Mouse (Mus musculus) liver, embryonic 13.5 days (tissue): ENCODE results near the gene Farp2. TPM values are rescaled to one million over a fixed set of nuclear protein-coding genes. Genes with fewer than 3 reads are reported as not detected.
"Not testable (repeated sequence)": the region's sequence is repeated elsewhere in the genome, so short reads cannot be mapped to it uniquely, and the experiment has no call there.

Source experiments
- ATAC-seq: fragments of 200-750 bp; cut with Nextera tagmentation; 2 replicates; pipeline ENCODE4 v1.8.0; 2017; ENCODE audit warnings: low read depth, mild to moderate bottlenecking, moderate number of reproducible peaks, moderate library complexity
- DNase-seq: peaks from one replicate; pipeline ENCODE4 v3.0.0; 2022
- H3K27ac ChIP-seq: fragments of 300-500 bp; sonication (generic); 2 replicates; pipeline ENCODE4 v1.5.1; 2015; ENCODE audit warnings: moderate library complexity, mild to moderate bottlenecking, inconsistent platforms
- H3K27me3 ChIP-seq: fragments of 300-500 bp; sonication (generic); 2 replicates; pipeline ENCODE4 v1.6.1; 2015; ENCODE audit warnings: mild to moderate bottlenecking, inconsistent platforms
- H3K36me3 ChIP-seq: fragments of 300-500 bp; sonication (generic); 2 replicates; pipeline ENCODE4 v1.6.1; 2015; ENCODE audit warnings: mild to moderate bottlenecking, inconsistent platforms
- H3K4me1 ChIP-seq: fragments of 300-500 bp; sonication (generic); replicated peaks from 2 replicates; pipeline ENCODE4 v1.6.1; 2015; ENCODE audit warnings: inconsistent platforms
- H3K4me2 ChIP-seq: fragments of 300-500 bp; sonication (generic); 2 replicates; pipeline ENCODE4 v1.6.1; 2015; ENCODE audit warnings: inconsistent platforms, mild to moderate bottlenecking, moderate library complexity
- H3K4me3 ChIP-seq: fragments of 300-500 bp; sonication (generic); replicated peaks from 2 replicates; pipeline ENCODE4 v1.5.1; 2015; ENCODE audit warnings: mild to moderate bottlenecking, inconsistent platforms
- H3K9ac ChIP-seq: fragments of 300-500 bp; sonication (generic); 2 replicates; pipeline ENCODE4 v1.6.1; 2015; ENCODE audit warnings: mild to moderate bottlenecking, inconsistent platforms
- H3K9me3 ChIP-seq: fragments of 300-500 bp; sonication (generic); replicated peaks from 2 replicates; pipeline ENCODE4 v1.6.1; 2016; ENCODE audit warnings: inconsistent platforms
- WGBS: fragments of 180-500 bp; shearing (Covaris S2); methylation state at CpG from one replicate; pipeline ENCODE4 v1.1.7; 2015; ENCODE audit not compliant: insufficient replicate concordance; 5-methylcytosine and 5-hydroxymethylcytosine counted together
- polyA plus RNA-seq: library from polyadenylated mRNA; unstranded; fragments of >200 nt; fragmentation: Nextera tagmentation; extraction: Ambion mirVana; gene quantifications from 2 replicates; pipeline ENCODE4 v1.2.1, GENCODE M21; 2015

Gene Farp2
- polyA plus RNA-seq, 1 experiment from 2014 or later, result 0.77 TPM

DNA sequence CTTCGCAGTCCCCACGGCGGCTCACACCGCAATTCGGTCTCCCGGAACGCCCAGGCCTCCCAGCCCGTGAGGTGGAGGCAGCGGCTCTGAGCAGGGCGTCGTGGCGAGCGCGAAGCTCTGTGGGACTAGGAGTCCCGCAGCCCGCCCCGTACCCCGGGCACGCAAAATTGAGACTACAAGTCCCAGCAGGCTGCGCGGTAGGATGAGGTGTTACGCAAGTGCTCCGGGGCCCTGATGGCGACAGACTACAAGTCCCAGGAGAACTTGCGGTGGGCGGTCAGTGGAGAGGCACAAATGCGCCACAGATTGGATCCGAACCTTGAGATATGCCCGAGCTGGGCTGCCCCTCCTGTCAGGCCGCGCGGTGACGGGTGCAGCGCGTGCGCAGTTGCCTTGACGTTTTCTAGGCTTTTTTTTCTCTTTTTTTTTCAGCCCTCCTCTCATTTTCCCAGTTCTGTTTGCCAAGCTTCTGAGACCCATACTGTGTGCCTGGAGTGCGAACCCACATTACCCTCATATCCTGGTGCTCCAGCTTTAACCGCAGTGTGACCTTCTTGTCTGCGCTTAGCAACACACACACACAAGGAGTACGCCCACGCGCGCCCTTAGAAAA is 123.8 kb downstream of the Farp2 start:
- no peaks in the 10 kb centered on the region for H3K9me3 ChIP-seq
- no peaks in the 10 kb centered on the region for H3K27me3 ChIP-seq
- ATAC-seq (peak; percentile 96), DNase-seq (peak; percentile 98)
- peak overlapping the region; percentile 94 for H3K9ac ChIP-seq
- 1% methylated on average over 44 of the region's 44 CpGs for WGBS
- peaks cover 46% of the 10 kb centered on the region for H3K4me1 ChIP-seq
- H3K27ac ChIP-seq, result peak overlapping the region; percentile 91
- H3K4me3 ChIP-seq, result peak overlapping the region; percentile 97
- H3K4me2 ChIP-seq, result peak overlapping the region; percentile 96
- H3K36me3 ChIP-seq, result 0 out of 2 replicates have a peak, but pooled peaks cover 3% of the 10 kb centered on the region

DNA sequence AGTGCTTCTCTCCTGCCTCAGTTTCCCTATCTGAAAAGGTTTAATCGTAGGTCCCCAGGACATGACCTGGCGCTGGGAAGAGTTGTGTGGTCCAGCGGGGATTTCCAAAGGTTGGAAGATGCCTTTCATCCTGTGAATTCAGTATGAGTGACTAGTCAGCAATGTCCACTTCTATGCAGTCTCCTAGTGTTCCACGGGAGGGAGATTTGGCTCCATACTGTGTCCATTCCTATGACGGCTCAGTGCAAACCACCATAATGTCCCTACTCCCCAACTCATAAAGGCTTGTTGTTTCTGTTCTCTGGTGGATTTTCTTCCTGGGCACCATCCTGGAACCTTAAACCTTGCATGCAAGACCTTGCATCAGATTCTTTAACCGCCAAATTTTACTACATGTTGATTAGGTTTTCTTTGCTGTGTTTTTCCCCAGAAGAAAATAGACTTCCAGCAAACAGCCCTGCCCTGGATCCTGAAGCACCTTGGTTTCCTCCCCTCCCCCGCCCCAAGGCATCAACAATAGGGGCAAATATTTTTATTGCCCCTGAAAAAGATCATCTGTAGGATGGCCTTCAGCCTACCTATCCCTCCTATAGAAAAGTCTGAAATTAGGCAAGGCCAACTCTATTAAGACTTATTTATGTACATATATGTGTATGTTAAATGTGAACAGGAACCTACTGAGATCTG is 124.5 kb downstream of the Farp2 start:
- Histone ChIP-seq H3K27me3 (no peaks in the 10 kb centered on the region), H3K4me3 (peak overlapping the region; percentile 97), H3K27ac (peak overlapping the region; percentile 80), H3K4me2 (peak overlapping the region; percentile 96), H3K9ac (peak overlapping the region; percentile 79), H3K36me3 (0 out of 2 replicates have a peak, but pooled peaks cover 3% of the 10 kb centered on the region), H3K9me3 (no peaks in the 10 kb centered on the region), H3K4me1 (peaks cover 39% of the 10 kb centered on the region)
- no peak for DNase-seq
- 25% methylated on average over 7 of the region's 7 CpGs for WGBS
- no peak for ATAC-seq

DNA sequence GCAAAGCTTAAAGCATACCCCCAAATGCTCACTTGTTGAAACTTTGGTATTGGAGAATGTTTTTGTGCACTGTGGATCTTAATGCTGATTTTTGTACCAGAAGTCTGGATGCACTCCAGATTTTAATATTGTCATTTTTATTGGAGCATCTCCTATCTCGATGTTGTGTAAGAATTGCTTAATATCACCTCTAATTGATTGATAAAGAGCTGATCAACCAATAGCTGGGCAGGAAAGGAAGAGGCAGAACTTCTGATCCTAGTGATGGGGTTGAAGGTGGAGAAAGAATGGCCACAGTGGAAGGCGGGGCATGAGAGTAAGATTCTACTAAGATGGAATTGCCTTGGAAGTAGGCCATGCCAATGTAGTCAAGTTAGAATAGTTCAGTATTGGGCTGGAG is 130.1 kb downstream of the Farp2 start:
- DNase-seq, result no peak
- 63% methylated on average over 2 of the region's 2 CpGs for WGBS
- no peak overlapping the region for H3K4me3 ChIP-seq
- H3K9me3 ChIP-seq, result no peaks in the 10 kb centered on the region
- no peak for ATAC-seq
- no peaks in the 10 kb centered on the region for H3K4me1 ChIP-seq
- no peaks in the 10 kb centered on the region for H3K36me3 ChIP-seq
- no peaks in the 10 kb centered on the region for H3K27me3 ChIP-seq
- no peak overlapping the region for H3K9ac ChIP-seq
- no peak overlapping the region for H3K27ac ChIP-seq
- no peak overlapping the region for H3K4me2 ChIP-seq

DNA sequence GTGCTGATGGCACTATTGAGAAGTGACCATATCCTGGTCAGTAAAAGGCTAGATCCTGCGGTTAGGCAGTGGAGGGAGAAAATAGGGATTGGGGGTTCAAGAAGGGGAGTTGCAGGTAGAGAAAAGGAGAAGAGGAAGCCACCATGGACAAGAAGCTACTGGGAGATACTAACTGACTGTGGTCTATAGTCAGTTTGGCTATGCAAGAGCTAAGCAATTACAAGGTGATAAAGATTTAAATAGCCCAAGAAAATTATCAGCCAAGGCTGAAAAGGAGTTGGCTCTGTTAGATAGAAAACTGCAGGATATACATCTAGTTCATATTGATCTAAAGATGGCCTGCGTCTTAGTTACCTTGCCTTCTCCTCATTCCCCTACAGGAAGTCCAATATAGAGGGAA is 130.8 kb downstream of the Farp2 start:
- DNase-seq (no peak), ATAC-seq (no peak)
- WGBS, result 66% methylated on average over 2 of the region's 2 CpGs
- Histone ChIP-seq H3K4me3 (no peak overlapping the region), H3K27me3 (no peaks in the 10 kb centered on the region), H3K9ac (no peak overlapping the region), H3K36me3 (no peaks in the 10 kb centered on the region), H3K4me1 (no peaks in the 10 kb centered on the region), H3K4me2 (no peak overlapping the region), H3K27ac (no peak overlapping the region), H3K9me3 (no peaks in the 10 kb centered on the region)

DNA sequence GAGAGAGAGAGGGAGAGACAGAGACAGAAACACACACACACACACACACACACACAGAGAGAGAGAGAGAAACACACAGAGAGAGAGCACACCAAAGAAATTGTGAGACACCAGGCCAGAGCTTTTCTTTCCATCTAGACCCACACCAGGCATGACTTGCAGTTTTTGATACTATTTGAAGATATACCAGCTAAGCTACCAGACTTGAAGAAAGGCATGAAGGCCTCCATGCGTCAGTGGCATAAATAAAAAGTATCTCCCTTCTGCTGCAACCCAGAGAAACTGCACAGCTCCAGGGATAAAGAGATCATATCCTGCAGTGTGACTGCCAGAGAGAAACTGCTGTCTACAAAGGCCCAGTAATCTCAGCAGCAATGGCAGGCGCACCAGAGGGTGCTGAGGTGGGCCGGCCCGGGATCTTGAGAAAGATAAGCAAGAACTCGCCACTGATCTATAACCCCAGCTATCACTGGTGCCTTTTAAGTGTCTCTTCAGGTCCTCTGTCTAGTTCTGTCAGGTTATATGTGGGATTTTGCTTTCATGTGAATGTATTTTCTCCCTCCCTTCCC is 137.8 kb downstream of the Farp2 start:
- H3K27me3 ChIP-seq, result no peaks in the 10 kb centered on the region
- WGBS, result 33% methylated on average over 5 of the region's 5 CpGs
- no peak overlapping the region for H3K9ac ChIP-seq

DNA sequence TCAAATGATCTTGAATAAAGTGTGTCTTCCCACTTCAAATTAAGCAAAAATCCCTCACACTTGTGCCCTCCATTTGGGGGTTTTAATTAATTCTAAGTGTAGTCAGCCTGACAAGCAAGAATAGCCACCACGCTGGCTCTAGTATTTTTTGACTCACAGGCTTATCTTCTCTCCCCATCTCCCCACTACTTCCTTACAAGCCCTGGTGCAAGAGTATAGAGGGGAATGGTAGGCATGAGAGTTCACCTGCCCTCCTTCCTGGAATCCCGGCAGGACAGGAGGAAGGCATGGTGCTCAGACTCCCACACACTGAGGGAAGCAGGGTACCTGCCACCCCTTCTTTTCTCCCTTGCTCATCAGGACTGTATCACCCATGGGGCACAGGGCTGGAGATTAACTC is 142.4 kb downstream of the Farp2 start:
- DNase-seq, result no peak
- H3K4me2 ChIP-seq, result no peak overlapping the region
- H3K4me1 ChIP-seq, result peaks cover 6% of the 10 kb centered on the region
- H3K9me3 ChIP-seq, result no peaks in the 10 kb centered on the region
- WGBS, result 15% methylated on average over 2 of the region's 2 CpGs
- no peak overlapping the region for H3K4me3 ChIP-seq
- H3K36me3 ChIP-seq, result no peaks in the 10 kb centered on the region
- no peak overlapping the region for H3K9ac ChIP-seq
- no peak for ATAC-seq
- no peak overlapping the region for H3K27ac ChIP-seq
- H3K27me3 ChIP-seq, result no peaks in the 10 kb centered on the region

More for the DNA sequence above, 137.8 kb downstream of the Farp2 start:
- Histone ChIP-seq H3K9me3 (no peaks in the 10 kb centered on the region), H3K36me3 (no peaks in the 10 kb centered on the region), H3K4me2 (no peak overlapping the region), H3K27ac (no peak overlapping the region), H3K4me3 (no peak overlapping the region), H3K4me1 (peaks cover 7% of the 10 kb centered on the region)
- DNase-seq (no peak), ATAC-seq (no peak)

DNA sequence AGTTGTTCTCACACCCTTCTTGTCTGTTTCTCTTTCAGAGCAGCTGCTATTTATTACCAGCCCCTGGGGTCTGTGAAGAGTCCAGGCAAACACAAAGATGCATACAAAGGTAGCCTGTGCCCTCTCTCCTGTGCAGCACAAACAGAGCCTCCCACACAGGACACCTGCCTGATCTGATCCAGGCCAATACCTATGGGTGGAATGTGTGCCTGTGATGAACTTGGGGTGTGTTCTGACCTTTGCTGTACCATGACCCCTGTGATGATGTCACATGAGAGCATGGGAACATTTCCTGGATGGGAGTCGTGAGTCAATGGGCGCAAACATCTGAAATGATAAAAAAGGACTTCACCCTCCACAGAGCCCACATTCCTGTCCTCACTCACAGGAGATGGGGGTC is 142.9 kb downstream of the Farp2 start:
- Histone ChIP-seq H3K9me3 (no peaks in the 10 kb centered on the region), H3K27ac (no peak overlapping the region), H3K4me2 (no peak overlapping the region), H3K4me1 (peaks cover 2% of the 10 kb centered on the region), H3K36me3 (no peaks in the 10 kb centered on the region), H3K27me3 (no peaks in the 10 kb centered on the region), H3K9ac (no peak overlapping the region), H3K4me3 (no peak overlapping the region)
- DNase-seq, result no peak
- 51% methylated on average over 2 of the region's 2 CpGs for WGBS
- ATAC-seq, result 0 out of 2 replicates have a peak, but pooled peaks have one; percentile 45

DNA sequence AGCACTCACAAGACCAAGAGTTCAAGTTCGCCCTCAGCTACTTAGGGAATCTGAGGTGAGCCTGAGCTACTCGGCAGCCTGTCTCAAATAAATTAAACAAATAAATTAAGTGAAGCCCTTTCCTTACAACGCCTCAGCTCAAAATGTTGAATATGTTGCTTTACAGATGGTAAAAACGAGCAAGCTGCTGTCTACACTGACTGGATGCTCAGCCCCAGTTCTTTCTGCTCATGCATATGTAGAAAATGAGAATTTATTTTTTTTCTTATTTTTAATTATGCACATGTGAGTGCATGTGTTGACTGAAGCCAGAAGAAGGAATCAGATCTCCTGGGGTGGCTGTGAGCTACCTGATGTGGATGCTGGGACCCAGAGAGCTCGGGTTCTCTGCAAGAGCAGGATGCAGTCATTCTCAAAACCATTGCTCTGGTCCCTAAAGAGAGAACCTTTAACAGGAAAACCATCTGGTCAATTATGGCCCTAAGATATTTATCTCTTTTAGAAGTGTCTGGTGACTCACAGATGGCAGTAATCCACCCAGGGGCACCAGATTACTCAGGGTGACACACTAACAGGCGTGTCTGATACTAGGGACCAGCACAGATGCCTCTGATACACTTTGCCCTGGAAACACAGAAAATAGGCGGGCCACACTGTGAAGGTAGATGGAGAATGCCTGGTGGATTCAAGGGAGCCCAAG is 144.6 kb downstream of the Farp2 start:
- DNase-seq (no peak), ATAC-seq (no peak)
- 49% methylated on average over 7 of the region's 7 CpGs for WGBS
- H3K36me3 ChIP-seq, result no peaks in the 10 kb centered on the region
- H3K4me1 ChIP-seq, result no peaks in the 10 kb centered on the region
- H3K27ac ChIP-seq, result no peak overlapping the region
- H3K9me3 ChIP-seq, result no peaks in the 10 kb centered on the region
- no peak overlapping the region for H3K9ac ChIP-seq
- H3K4me3 ChIP-seq, result no peak overlapping the region
- no peak overlapping the region for H3K4me2 ChIP-seq
- no peaks in the 10 kb centered on the region for H3K27me3 ChIP-seq

DNA sequence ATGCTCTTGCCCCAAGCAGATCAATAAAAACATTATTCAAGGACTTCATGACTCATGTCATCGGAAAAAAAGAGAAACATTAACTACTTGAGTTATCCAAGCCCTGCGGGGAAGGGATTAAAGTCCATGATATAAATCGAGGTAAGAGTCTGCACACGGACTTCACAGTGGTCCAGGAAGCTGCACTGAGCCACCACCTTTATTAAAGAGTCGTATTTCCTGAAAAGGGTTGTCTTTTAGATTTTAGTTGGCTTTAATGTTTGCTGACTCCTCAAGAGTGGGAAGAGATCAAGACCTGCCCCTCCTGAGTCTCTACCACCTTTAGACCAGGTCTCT is 145.1 kb downstream of the Farp2 start:
- H3K4me2 ChIP-seq, result no peak overlapping the region
- no peaks in the 10 kb centered on the region for H3K27me3 ChIP-seq
- H3K27ac ChIP-seq, result no peak overlapping the region
- DNase-seq (no peak), ATAC-seq (no peak)
- H3K4me3 ChIP-seq, result no peak overlapping the region
- 62% methylated on average over 5 of the region's 5 CpGs for WGBS
- no peak overlapping the region for H3K9ac ChIP-seq
- H3K4me1 ChIP-seq, result no peaks in the 10 kb centered on the region
- H3K9me3 ChIP-seq, result no peaks in the 10 kb centered on the region
- H3K36me3 ChIP-seq, result no peaks in the 10 kb centered on the region

DNA sequence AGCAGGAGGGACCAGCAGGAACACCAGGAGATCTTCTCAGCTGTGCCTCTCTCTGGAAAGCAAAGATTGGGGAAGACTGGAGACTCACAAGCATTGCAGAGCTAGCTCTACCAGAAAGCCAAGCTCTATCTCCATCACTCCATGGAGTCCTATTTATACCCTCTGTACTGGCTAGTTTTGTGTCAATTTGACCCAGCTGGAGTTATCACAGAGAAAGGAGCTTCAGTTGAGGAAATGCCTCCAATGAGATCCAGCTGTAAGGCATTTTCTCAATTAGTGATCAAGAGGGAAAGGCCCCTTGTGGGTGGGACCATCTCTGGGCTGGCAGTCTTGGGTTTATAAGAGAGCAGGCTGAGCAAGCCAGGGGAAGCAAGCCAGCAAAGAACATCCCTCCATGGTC is 146.7 kb downstream of the Farp2 start, which contains the start of gene Stk25:
Gene Stk25 (minus strand): TSS at position 101 of the 400 bp plus-strand sequence.
- not testable (repeated sequence) for H3K4me1 ChIP-seq, ATAC-seq

DNA sequence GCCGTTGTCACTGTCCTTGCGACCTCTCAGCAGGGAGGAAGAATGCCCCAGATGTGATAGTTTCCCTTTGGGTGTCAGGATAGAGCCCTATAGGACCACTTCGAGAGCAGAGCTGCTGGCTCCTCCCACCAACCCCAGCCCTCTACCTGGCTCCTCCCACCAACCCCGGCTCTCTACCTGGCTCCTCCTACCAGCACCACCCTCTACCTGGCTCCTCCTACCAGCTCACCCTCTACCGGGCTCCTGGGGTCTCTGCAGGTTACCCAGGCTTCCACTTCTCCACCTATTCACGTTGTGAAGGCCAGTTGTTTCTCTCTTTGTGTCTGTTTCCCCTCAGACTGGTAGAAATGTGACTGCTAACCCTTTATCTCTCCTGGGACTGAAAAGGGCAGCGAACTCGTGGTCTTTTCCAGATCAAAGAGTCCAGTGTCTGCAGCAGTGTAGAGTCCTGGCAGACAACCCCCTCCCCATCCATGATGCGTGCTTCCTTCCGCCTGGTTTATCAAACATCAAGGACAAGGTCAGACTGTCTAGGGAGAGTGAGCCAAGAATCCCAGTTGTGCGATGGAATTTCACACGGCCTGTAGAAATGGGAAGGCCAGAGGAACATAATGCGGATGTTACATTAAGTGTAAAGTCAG is 156.0 kb downstream of the Farp2 start:
- Histone ChIP-seq H3K4me1 (peaks cover 32% of the 10 kb centered on the region), H3K4me2 (peak overlapping the region; percentile 70), H3K27ac (no peak overlapping the region), H3K27me3 (no peaks in the 10 kb centered on the region), H3K9ac (no peak overlapping the region), H3K4me3 (0 out of 2 replicates have a peak overlapping the region, but pooled peaks have one; percentile 16), H3K9me3 (no peaks in the 10 kb centered on the region), H3K36me3 (no peaks in the 10 kb centered on the region)
- peak; percentile 64 for ATAC-seq
- 25% methylated on average over 13 of the region's 13 CpGs for WGBS
- DNase-seq, result peak; percentile 57

More for the DNA sequence above, 146.7 kb downstream of the Farp2 start, which contains the start of gene Stk25:
- H3K36me3 ChIP-seq, H3K9ac ChIP-seq, H3K27me3 ChIP-seq, H3K4me3 ChIP-seq, H3K4me2 ChIP-seq, H3K9me3 ChIP-seq, DNase-seq, H3K27ac ChIP-seq: not testable (repeated sequence)
